Mouse (Mus musculus): ENCODE measurements around the gene Tmem56.

Tmem56 gene

DNA sequence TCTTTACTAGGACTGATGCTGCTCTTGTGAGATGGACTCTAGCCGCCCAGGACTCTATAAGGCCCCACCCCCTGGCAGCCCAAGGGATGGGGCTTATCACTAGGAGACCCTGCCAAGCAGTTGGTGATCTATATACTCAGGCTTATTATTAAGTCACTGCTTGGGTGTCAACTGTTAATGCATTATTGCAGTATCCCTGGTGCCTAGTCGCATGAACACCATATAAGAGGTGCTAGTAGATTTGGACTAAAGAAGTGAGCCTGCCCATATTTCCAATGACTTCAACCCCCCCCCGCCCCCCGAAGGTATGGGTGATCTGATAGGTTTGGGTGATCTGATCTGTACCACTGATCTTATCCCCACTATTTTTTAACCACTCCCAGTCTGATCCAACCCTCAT, at the start of gene Tmem56:
TSS of gene Tmem56 (minus strand) at position 101 of the 400 bp plus-strand sequence.
- no peak for DNase-seq

DNA sequence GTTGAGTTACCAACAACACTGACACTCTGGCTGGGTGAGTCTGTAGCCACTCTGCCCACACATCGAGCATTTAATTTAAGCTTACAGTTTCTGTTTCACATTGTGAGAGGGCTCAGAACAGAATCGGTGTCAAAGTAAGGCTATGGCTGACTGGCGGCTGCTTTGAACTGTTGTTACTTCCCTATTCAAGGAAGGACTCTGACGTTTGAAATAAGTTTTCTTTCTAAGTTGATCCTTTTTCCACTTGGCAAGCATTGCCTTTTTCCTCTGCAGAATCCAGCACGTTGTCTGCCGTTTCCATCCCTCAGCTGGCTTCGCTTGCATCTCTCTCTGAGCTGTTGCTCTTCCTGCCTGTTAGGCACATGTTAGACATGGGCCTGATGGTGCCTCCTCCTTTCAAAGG, 47.3 kb upstream of the Tmem56 start:
- no peak for DNase-seq

DNA sequence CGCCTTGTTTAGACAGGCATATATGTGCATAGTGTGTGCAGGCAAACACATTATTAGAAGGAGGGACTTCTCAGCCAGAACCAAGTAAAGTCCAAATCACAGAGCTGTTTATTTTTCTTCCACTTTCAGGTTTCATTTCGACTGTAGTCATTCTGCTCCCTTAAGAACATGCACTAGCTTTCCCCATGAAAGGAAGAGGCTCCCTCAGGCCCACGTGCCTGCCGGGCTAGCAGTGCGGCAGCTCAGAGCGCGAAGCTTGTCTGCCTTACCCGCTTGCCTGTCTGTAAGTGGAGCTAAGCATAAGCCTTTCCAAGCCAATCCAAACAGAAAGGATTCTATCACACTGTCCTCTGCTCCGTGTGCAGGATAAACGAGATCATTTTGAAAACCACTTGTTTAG, 46.7 kb upstream of the Tmem56 start:
- no peak for DNase-seq

DNA sequence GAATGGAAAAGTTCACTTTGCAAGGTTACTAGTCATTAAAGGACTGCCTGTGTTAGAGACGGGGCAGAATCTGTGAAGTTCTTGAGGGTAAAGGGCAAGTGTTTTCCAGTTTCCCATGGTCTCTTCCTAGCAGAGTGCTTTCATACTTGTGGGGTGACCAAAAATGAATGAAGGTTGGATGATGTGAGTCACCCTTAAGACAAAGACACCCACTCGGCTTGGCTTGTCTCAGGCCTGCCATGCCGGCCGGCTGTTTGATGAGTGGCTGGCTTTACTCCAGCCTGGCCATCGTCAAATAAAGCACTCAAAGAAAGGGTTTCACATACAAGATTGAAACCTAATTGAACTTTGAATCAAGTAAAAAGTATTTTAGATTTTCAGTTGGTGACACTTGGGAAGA, 44.5 kb upstream of the Tmem56 start:
- no peak for DNase-seq

DNA sequence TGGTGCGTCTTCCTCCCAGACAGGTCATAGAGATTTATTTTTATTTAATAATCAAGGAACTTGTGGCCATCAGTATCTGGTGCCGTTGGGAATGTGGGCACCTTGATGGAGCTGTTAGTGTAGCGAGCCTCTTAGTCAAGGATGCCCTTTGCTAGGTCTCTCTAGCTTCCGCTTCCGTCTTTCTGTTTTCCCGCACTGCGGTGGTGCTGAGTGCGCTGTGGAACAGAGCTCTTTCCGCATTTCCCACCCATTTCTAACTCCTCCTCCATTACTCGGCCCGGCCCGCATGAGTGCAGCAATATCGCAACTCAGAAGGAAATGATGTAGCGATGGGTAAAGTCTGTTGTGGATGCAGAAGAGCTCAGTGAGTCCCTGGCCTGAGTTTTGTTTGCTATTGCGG, 40.5 kb upstream of the Tmem56 start:
- no peak for DNase-seq

DNA sequence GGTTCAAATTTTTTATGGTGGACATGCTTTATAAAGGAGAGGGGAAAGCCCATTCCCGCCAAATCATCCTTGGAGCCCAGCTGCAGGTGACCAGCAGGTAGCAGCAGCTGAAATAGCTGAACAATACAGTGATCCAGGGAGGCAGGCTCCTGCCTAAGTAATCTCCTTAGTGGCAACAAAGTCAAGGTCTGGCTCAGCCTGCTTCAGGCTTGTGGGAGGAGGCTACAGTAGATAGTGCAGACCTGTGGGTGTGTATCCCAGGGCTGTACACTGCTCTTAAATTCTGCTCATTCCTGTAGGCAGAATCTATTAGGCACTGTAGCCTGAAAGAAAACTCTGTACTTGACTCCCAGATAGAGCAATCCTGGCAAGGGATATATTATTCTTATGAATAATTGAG, 38.0 kb upstream of the Tmem56 start:
- no peak for DNase-seq

DNA sequence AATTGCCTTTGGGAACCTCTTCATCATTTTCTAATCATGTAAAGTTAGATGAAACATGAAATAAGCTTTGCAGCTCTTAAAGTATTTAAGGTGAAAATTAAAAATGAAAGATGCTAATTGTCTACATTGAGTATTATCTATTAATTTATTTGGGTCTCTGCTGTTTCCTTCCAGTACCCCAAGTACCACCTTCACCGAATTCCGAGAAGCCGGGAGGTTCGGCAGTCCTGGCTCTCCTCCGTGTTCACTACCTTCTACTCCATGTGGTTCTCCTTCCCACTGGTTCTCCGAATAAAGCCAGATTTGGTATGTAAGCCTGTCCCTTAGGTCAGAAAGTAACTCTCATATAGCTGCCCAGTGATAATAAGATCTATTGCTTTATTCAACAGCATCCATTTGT, 37.0 kb upstream of the Tmem56 start:
- DNase-seq = no peak

DNA sequence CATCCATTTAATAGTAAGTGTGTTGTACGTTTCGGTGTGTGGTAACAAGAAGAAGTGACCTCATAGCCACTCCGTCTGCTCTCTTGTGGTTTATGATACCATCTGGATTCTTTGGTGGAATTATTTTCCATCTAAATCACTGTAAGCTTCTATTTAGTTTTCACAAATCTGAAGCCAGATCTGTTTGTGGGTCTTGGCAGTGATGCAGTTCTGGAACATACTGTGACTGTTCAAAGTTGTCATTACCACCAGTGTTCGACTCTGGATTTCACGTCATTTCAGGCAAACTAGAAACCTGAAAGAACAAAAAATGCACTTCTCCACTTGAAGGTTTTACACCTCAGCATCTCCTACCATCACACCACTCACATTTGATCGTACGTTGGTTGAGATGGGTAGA, 32.6 kb upstream of the Tmem56 start:
- DNase-seq = no peak

DNA sequence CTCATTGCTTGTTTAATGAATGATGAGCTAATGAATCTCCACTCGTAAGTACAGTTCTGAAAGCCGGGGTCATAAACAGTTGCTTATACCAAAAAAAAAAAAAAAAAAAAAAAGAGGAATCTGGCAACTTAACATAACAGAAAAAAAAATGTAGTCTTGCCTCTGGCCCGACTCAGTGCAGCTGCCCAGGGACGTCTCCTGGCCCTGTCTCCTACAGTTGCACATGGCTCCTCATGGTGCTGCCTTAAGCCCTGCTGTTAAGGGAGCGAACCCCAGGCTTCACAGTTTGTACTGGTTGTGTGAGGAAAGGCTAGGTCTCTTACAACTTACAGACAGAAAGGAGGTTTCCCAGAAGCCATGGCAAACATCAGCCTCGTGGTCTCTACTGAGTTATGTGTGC, 31.3 kb upstream of the Tmem56 start:
- DNase-seq = no peak

DNA sequence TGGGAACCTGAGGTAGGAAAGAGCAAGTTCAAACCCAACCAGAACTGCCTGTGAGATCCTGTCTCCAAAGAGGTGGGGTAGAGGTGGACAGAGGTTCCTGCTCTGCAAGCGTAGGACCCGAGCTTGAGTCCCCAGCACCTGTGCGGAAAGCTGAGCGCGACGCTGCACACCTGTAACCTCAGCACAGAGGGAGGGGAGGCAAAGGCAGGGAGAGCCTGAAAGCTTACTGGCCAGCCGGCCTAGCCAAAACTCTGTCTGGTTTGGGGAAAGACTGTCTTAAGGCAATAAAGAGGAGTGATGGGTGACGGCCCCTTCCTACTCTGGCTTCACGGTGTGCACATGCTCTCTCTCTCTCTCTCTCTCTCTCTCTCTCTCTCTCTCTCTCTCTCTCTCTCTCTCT, 30.1 kb upstream of the Tmem56 start:
- no peak for DNase-seq

DNA sequence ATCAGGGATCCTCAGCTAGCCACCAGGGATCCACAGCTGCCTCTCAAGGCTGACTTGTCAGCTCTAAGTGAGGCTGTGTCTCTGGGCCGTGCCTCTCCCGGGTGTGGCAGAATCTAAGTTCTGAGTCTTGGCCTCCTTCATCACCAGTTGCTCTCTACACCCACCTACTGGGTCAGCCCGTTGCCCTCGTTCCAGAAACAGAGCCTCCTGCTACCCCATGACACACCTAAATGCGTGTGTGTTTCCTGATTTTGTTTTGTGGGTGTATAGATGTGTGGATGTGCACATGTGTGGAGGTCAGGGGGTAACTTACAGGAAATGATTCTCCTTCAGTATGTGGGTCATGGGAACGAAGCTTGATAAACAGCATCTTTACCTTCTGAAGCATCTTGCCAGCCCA, 29.5 kb upstream of the Tmem56 start:
- DNase-seq = no peak

DNA sequence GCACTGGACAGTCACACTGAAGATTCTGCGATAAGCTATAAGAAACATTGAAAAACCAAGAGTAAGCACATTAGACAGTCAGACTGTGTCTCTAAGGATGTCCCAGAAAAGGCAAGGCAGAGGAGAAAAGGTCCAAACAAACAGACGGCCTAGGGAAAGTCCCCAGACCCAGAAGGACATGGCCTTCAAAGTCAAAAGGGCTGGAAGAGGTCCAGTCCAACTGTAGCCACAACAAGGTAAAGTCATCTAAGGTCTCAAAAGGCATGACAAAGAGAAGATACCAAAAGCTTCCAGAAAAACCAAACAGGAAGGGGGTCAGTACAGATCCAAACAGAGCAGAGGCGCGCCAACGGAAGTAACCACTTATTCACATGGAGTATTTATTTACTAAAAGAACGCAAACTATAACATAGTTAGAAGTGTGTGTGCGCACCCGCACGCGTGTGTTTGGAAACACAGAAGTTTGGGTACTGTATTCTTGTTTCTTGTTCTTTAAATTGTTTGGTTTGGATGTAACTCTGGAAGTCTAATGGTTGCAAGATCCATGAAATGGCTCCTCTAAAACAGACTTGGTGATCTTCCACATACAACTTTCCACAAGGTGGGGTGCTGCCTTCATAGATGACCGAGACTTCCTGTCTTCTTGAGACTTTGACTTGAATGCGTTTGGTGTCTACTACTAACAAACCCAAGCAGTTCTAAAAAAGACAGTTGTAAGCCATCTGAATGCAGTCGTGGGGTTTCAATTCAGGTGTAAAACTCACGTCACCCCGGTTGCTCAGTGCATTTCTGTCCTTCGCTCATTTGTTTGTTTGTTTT, 27.2 kb upstream of the Tmem56 start:
- DNase-seq = no peak

DNA sequence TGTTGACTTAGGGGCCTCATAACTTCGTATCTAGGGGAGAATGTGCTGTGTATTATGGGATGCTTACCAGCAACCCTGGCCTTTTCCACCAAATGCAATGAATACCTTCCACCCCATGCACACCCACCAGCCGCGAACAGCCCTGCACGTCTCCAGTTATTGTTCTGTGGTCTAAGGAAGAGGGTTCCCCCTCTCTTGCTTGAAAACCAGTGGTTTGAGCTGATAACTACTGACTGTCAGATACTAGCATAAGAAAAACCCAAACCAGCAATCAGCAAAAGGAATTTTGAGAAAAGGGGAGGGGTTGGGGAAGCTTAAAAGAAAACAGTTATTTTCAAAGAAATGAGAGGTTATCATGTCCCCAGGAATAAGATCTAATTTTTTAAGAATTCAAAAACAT, 26.5 kb upstream of the Tmem56 start:
- no peak for DNase-seq

DNA sequence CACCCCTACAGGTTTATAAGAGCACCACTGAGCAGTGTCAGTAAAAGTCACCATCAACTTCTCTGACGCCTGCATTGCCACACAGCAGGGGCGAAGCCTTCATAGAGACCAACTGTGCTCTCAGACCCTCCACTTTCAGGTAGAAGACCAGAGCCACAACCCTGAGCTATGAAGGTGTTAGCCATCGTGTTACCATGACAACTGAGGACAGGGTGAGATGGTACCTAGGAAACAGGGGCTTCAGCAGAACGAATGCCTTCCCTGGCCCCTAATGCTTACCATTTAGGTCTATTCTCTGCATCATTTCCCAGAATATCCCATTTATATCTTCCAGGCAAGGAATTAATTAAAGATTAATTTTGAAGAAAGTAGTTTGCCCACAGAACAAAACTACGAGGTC, 26.0 kb upstream of the Tmem56 start:
- DNase-seq = no peak

DNA sequence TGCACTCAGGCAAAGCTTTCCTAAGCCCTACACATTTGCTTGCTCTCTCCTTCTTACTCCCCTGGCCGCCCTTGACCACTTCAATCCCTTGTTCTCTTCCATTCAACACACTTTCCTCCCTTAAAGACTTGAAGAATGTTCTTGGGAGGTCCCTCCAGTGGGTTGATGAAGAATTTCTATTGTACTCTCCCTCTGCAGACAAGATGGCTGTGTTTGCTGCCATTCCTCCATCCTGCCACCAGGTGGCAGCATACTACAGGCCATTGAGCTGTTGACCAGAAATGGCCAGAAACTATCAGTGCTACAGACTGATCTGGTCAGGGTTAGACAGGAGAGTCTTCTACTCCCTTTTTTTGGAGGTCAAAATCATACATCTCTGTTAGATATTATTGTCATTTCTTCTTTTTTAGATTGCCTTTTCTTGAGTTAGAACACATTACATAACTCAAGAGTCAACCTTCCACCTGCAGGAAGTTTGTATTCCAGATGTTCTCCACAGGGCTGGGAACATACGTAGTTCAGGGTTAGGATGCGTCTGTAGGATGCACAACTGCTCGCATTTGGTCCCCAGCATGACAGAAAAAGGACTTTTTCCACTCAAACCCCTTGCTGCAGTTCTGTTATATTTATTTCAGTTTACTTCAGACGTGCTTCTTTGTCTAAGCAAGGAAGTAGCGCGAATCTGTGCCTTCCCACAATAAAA, 24.8 kb upstream of the Tmem56 start:
- DNase-seq = peak; percentile 84 to 87

DNA sequence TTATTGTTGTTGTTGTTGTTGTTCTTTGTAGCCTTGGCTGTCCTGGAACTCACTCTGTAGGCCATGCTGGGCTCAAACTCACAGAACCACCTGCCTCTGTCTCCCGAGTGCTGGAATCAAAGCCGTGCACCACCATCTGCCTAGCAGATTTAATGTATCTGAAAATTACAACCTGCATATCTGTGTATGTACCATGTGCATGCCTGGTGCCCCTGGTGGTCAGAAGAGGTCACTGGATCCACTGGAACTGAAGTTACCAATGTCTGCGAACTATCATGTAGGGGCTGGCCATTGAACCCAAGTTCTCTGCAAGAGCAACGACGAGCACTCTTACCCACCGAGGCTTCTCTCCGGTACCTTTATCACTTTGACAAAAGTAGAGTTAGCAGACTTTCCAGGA, 23.7 kb upstream of the Tmem56 start:
- DNase-seq = peak; percentile 42 to 44

DNA sequence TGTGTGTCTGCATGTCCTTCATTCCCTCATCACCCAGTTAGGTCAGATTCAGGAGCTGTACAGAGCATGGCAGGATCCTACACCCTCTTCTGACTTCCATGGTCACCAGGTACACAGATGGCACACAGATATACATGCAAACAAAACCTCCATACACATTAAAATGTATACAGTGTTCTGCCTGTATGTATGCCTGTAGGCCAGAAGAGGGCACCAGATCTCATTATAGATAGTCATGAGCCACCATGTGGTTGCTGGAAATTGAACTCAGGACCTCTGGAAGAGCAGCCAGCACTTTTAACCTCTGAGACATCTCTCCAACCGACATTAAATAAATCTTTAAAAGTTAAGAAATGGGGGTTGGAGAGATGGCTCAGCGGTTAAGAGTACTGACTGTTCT, 11.3 kb upstream of the Tmem56 start:
- no peak for DNase-seq

DNA sequence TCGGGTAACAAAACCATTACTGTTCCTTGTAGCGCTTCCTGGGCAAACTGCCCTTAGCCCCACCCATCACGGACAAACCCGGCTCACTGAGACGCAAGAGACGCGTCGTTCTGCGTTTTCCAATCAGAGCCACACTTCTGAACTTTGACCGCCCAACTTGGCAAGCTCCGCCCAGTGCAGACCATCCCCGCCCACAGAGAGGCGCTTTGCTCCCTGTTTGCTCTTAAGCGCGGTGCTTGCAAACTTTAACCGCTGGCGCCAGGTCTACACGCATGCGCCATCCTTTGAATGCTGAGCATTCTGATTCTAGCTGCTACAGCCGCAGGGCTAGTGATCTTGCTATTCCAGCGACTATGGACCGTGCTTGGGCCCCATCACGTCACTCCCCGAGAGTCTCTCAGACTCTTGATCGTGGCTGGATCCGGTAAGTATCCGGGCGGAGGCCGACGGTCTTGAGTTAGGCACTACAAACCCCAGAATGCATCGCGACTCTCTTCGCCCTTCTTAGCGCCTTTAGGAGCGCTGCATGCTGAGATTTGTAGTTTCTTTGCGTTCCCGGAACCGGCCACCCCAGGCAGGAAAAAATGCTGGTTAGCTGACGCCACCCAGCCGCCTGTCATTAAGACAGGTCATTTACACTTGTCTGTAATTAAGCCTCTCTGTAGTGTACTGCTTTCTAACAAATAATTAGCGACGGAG, 8.8 kb upstream of the Tmem56 start, which contains the start of gene Alg14:
TSS of gene Alg14 (plus strand) at position 214 of the 699 bp plus-strand sequence.
- peak; percentile 97 to 98 for DNase-seq

DNA sequence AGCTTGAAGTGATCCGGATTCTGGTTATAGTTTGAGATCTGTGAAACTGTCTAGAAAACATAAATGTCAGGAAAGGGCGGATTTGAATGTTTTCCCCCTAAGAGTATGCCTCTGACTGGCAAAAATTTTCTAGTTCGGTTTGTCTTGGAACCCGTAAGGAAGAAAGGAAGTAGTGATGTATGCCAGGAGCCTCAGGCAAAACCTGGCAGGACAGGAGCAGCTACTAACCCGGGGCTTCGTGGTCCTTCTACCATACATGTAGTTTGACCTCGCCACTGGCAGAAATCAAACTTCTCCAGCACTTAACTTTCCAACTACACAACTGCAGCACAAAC, 8.3 kb upstream of the Tmem56 start:
- DNase-seq = no peak

DNA sequence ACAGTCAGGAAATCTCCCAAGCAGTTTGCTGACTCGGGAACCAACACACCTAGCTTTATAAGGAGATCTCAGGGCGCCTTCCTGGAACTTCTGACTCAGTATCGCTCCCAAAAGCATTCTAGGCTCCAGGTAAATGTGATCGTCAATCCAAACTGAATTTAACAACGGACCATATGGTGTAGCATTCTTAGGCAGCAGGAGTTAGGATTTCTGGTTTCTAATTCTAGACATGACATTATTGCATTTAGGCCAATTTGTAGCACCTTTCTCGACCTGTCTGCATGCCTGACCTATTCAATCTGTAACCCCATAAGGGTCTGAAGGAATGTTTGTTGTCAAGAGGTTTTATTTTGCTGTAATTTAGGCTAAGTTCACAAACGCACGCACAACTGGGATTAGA, 7.8 kb upstream of the Tmem56 start:
- no peak for DNase-seq

DNA sequence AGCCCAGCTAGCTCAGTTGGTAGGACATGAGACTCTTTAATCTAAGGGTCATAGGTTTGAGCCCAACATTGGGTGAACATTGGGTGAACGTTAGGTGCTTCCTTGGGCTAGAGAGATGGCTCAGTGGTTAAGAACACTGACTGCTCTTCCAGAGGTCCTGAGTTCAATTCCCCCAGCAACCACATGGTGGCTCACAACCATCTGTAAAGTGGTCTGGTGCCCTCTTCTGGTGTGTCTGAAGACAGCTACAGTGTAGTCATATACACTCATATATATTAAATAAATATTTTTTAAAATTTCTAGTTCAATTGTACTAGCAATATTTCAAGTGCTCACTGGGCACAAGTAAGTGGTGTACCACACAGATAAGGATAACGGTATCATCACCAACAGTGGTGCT, 4.3 kb upstream of the Tmem56 start:
- DNase-seq = peak; percentile 24 to 37

DNA sequence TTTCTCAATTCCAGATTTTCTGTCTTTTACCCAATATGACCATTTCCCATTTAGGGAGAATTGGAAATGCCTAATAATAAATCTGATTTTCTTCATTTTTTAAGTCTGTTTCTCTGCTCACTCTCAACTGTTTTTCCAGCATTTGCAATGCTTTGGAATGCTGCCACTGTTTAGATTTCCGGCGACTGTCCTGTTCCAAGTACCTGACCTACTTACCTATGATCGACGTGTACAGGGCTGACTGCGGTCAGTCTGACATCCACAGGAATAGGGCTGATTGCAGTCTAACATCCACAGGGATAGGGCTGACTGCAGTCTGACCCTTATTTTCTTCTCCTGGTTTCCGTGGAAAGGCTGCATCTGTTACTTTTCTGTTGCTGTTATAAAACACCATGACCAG, 2.3 kb upstream of the Tmem56 start:
- DNase-seq = peak in 1 of 2 experiments; percentile 51

DNA sequence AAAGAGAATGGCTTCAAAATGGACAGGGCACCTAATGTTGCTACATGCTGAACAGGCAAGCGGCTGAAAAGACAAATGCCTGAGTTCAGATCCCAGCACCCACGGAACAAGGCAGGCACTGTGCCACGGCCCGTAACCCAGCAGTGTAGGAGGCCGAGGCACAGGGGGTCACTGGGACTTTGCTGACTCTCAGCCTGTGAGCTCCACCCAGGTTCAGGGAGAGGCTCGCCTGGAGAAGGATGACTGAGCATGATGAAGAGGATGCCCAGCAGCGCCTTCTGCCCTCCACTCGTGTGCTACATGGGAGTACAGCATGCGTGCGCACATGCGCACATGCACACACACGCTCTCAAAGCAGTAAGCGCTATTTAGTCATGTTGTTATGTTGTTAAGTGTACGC, 3.2 kb downstream of the Tmem56 start:
- DNase-seq = no peak

DNA sequence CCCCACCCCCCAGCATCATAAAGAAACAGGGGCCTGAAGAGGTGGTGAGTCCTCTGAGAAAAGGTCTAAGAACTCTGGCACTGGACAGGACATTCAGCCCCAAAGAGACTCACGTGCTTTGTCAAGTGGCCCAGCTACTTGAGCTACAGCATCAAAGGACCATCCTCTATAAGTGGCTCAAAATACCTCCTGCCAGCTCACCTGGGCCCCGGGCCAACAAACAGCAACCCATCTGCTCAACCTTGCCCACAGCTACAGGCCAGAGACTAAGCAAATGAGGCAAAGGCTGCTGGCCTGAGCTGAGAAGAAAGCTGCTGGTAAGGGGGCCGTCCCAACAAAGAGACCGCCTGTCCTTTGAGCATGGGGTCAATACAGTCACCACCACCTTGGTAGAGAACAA, 5.3 kb downstream of the Tmem56 start:
- peak; percentile 94 to 96 for DNase-seq

Measured in cerebellum, postnatal 10 days (tissue).